Mouse (Mus musculus) testis, adult 2 months (tissue): ENCODE data around the gene Prlhr.

ENCODE experiments used
- CTCF ChIP-seq: fragments of 200-500 bp; IDR thresholded peaks from 2 replicates; pipeline ENCODE4 v1.5.1; 2012; ENCODE audit warnings: low read depth, mild to moderate bottlenecking, inconsistent platforms, low read length, moderate library complexity; ENCODE audit not compliant: control insufficient read depth, insufficient read depth, insufficient replicate concordance
- POLR2A ChIP-seq: fragments of 200-500 bp; IDR thresholded peaks from 2 replicates; pipeline ENCODE4 v1.6.1; 2012; ENCODE audit warnings: low read depth, mild to moderate bottlenecking, inconsistent platforms, low read length, moderate library complexity; ENCODE audit not compliant: control insufficient read depth

GRCm38 (mm10) chr19:60500209-60500608 is 32.1 kb upstream of the Prlhr start:
- TF ChIP-seq CTCF (no peak), POLR2A (no peak)
